Mouse (Mus musculus): ENCODE results near the gene Il24.

Il24 gene

DNA sequence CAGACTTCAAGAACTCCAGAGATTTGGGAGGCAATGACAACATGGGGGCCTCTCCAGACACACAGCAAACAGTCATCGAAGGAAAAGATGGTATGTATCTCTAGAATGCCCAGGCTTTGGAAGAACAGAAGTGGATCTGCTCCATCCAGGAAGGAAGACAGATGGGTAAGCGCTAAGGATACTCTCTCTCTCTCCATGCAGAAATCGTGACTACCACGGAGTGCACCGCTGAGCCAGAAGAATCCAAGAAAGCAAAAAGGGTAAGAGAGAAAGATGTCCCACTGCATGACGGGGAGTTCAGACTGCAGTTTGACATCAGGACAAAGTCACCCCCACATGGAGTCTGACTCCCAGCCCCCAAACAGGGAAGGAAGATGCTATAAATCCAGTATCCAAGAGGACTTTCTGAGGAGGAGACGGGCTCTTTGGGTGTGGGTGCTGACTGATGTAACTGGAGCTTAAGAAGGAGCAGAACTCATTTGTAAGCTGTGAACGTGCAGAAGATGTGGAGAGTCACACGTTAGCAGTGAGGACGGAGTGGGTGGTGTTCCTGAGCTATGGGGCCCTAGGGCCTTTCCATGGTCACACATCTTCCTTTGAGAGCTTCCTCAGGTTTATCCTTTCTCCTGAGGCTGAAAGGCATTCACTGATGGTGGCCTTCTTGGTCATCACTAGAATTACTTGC, 37.6 kb downstream of the Il24 start:
- DNase-seq, result no peak

DNA sequence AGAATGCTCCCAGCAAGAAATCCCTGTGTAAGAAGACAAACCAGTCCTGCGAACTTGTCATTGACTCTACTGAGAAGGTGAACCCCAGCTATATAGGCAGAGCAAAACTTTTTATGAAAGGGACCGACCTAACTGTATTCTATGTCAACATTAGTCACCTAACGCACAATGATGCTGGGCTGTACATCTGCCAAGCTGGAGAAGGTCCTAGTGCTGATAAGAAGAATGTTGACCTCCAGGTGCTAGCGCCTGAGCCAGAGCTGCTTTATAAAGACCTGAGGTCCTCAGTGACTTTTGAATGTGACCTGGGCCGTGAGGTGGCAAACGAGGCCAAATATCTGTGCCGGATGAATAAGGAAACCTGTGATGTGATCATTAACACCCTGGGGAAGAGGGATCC, 42.7 kb downstream of the Il24 start:
- DNase-seq, result no peak

DNA sequence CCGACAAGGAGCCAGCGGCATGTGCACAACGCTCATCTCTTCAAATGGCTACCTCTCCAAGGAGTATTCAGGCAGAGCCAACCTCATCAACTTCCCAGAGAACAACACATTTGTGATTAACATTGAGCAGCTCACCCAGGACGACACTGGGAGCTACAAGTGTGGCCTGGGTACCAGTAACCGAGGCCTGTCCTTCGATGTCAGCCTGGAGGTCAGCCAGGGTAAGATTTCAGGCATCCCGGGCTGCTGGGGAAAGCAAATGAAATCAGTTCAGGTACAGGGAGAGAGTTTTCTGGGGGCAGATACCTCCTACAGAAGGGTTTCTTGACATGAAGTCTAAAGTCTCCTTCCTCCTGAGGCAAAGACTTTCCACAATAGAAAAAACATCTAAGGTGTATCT, 45.6 kb downstream of the Il24 start:
- DNase-seq, result no peak

DNA sequence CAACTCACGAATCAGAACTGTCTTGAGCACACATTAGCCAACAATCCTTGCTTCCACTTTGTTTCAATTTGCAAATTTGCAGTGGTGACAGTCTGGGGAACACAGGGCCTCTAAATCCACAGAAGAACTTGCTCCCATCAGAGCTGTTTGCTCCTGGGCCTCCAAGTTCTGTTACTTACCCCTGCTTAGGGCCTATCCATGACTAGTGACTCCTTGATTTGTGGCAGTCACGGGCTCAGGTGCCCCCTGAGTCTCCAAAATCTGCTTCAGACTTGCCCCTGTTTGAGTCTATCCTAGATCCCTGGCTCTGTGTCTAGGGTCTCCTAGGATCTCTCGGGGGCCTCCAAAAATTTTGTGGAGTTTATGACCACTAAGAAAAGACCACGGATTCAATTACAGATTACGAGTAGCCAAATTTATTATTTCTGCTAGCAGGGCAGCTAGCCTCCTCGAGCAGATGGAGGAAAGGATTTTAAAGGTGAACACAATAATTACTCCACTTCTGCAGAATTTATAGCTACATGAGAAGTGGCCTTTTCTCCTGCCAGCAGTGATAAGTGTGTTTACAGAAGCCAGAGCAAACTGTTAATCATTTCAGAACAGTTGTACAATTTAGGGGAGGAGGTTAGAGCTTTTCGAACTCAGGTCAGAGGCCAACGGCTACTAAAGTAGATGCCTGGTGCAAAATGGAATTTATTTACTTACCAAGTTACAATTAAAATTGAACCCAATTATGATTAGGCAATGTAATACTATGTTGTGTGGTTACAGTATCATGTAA, 46.5 kb downstream of the Il24 start:
- DNase-seq, result no peak

DNA sequence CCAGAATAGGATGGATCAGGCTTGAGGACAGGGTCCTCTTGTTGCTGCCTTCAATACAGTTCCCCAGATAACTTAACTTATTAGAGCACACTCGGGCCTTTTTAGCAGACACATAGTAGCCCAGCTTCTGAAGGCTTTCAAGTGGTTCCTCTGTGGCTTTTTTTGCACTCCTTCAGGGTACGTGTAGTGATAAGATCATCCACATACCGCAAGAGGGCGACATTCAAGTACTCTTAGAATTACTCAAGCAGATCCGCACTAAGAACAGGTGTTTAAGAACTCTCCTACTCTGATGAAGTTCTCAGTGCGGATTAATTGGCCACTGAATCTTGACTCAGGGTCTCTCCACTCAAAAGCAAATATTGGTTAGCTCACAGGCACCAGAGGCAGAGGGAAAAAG, 49.0 kb downstream of the Il24 start:
- no peak for DNase-seq

DNA sequence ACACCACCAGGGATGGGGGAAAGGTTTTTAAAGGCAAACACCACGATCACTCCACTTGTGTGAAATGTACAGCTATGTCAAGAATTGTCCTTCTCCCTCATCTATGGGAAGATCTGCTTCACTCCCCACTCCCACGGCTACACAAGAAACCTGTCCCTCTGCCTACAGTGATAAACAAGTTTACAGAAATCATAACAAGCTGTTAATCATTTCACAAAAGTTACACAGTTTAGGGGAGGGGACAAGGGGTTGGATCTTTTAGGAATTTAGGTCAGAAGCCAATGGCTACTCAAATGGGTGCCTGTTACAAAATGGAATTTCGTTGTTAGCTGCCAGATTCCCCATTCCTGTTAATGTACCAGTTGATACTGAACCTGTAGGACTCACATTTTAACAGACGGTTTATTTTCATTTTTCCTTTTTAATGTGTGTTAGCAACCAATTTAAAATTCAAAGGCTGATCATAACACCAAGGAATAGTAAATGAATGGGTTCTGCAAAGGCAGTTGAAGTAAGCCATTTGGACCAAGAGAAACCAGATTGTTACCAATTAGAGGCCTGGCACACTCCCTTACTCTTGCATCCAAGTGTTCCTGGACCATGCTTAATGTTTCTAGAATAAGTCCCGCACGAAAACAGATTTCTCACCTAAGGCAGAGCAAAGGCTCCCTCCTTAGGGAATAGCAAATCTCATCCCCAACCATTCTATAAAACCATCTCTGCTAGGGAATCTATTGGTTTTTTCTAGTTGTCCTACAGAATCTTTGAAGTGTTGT, 51.9 kb downstream of the Il24 start:
- peak; percentile 29 for DNase-seq

DNA sequence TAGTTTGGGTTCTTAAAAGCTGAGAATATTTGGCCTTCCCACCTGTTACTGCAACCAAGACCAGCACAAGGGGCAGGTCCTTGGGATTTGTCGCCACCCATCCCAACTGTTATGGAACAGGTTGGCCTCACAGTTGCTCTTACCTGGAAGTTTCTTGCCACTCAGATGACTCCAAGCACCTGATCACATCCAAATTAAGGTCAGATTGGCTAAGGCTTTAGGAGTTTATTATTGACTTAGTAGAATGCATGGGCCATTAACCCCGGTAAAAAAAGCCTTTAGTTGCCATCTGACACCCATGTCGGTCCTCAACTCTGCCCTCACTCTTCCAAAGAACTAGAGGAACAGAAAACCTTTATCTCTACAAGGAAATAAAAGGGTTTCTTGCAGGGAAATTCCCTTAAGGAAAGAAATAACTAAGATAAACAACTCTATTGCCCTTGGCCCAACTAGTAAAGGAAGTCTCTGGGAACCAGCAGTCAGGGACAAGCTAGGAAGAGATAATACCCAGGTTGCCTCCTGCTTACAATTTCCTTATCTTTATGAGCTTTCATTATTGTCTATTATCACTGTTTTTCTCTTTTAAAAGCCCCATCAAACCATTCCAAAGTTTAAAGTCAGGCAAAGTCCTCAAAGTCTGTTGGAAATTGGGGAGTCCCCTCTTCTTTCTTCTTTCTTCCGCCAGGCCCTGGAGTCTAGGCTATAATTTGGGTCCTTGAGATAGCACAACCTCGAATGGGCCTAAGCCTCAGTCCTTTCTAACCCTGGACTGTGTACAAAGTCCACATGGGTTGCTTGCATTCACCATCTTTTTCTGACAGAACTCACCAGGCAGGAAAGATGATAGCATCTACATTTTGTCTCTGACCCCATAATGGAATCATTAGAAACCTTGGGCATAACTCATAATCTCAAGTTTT, 54.8 kb downstream of the Il24 start:
- no peak for DNase-seq
